Mouse (Mus musculus) stomach, embryonic 15.5 days (tissue): Measurements from ENCODE around the gene Zmynd8. TPM values are rescaled to one million over a fixed set of nuclear protein-coding genes. Genes with fewer than 3 reads are reported as not detected.
A peak's percentile ranks its signal among the peaks of the same experiment; 100 is the strongest.

ENCODE experiments used
- ATAC-seq: fragments of 200-750 bp; cut with Nextera tagmentation; 2 replicates; pipeline ENCODE4 v1.8.0; 2017; ENCODE audit warnings: low read depth, moderate number of reproducible peaks, moderate TSS enrichment; ENCODE audit not compliant: insufficient read depth, low FRiP score
- H3K27ac ChIP-seq: fragments of 300-500 bp; sonication (generic); 2 replicates; pipeline ENCODE4 v1.5.1; 2015; ENCODE audit warnings: mild to moderate bottlenecking, inconsistent platforms
- H3K27me3 ChIP-seq: fragments of 300-500 bp; sonication (generic); replicated peaks from 2 replicates; pipeline ENCODE4 v1.6.1; 2015; ENCODE audit warnings: inconsistent platforms
- H3K36me3 ChIP-seq: fragments of 300-500 bp; sonication (generic); 2 replicates; pipeline ENCODE4 v1.6.1; 2015; ENCODE audit warnings: inconsistent platforms
- H3K4me1 ChIP-seq: fragments of 300-500 bp; sonication (generic); 2 replicates; pipeline ENCODE4 v1.6.1; 2015; ENCODE audit warnings: inconsistent platforms
- H3K4me2 ChIP-seq: fragments of 300-500 bp; sonication (generic); 2 replicates; pipeline ENCODE4 v1.6.1; 2015; ENCODE audit warnings: mild to moderate bottlenecking, inconsistent platforms
- H3K4me3 ChIP-seq: fragments of 300-500 bp; sonication (generic); replicated peaks from 2 replicates; pipeline ENCODE4 v1.5.1; 2015; ENCODE audit warnings: inconsistent platforms
- H3K9ac ChIP-seq: fragments of 300-500 bp; sonication (generic); 2 replicates; pipeline ENCODE4 v1.6.1; 2015; ENCODE audit warnings: inconsistent platforms
- H3K9me3 ChIP-seq: fragments of 300-500 bp; sonication (generic); 2 replicates; pipeline ENCODE4 v1.6.1; 2016; ENCODE audit warnings: inconsistent platforms
- WGBS: fragments of 180-500 bp; shearing (Covaris S2); methylation state at CpG from one replicate; pipeline ENCODE4 v1.1.7; 2015; 5-methylcytosine and 5-hydroxymethylcytosine counted together
- polyA plus RNA-seq: library from polyadenylated mRNA; unstranded; fragments of >200 nt; fragmentation: Nextera tagmentation; extraction: Ambion mirVana; gene quantifications from 2 replicates; pipeline ENCODE4 v1.2.1, GENCODE M21; 2015

Zmynd8 gene
- polyA plus RNA-seq, 1 experiment from 2014 or later, result 54.5 TPM

DNA sequence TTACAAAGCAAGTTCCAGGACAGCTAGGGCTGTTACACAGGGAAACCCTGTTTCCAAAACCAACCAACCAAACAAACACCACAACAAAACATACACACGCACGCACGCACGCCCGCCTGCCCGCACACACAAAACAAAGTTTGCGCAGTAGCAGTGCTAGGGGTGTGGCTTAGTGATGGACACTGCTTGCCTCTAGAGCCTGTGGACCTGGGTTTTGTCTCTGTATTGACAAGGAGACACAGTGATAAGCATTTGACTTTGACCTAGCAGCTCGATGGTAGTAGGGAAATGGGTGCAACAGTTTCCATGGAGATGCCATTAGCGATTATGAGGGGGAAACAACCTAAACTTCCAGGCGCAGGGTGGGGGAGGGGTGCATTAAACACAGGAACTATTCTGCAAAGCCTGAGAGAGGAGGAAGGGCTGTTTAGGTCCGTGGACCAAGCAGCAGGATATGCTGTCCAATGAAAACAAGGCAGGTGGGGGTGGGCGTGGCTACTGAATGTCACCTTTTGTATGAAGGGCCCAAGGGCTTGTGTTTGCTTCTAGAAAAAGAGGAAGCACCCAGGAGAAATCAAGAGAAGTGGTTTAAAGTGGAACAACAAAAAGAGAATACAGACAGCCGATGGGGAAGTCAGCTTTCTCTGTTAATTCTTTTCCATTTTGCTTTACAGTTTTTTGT lies 23.4 kb upstream of the Zmynd8 start:
- H3K4me2 ChIP-seq, result no peak overlapping the region
- no peaks in the 10 kb centered on the region for H3K36me3 ChIP-seq
- H3K9me3 ChIP-seq, result no peaks in the 10 kb centered on the region
- H3K9ac ChIP-seq, result no peak overlapping the region
- H3K4me3 ChIP-seq, result no peak overlapping the region
- H3K27me3 ChIP-seq, result no peaks in the 10 kb centered on the region
- 49% methylated on average over 13 of the region's 13 CpGs for WGBS
- ATAC-seq, result peak; percentile 85
- H3K27ac ChIP-seq, result peak overlapping the region; percentile 40; the same call in 1 of the 2 replicates
- no peaks in the 10 kb centered on the region for H3K4me1 ChIP-seq

DNA sequence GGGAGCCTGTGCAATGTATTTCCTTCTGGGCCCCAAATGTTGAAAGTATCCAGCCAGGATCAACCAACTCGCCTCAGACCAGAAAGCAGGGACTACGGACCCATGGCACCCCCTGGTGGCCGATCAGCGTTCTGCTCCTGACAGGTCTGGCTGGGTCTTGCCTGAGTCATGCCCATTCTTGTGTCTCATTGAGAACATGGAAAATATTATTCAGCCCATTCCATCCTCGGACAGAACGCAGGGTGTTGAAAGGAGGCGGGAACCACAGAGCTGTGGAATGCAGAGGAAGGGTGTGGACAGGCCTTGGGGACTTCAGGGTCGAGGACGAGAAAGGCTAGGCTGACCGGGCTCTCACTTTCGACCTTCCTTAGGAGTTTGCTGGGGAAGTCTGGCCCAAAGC lies 15.5 kb upstream of the Zmynd8 start:
- Histone ChIP-seq H3K4me2 (no peak overlapping the region), H3K27me3 (no peaks in the 10 kb centered on the region), H3K4me1 (peaks cover 6% of the 10 kb centered on the region; the same call in 1 of the 2 replicates), H3K27ac (peak overlapping the region; percentile 13; the same call in 1 of the 2 replicates), H3K9ac (no peak overlapping the region), H3K36me3 (no peaks in the 10 kb centered on the region), H3K9me3 (no peaks in the 10 kb centered on the region), H3K4me3 (no peak overlapping the region)
- ATAC-seq, result peak; percentile 36; the same call in 1 of the 2 replicates
- 20% methylated on average over 11 of the region's 11 CpGs for WGBS

DNA sequence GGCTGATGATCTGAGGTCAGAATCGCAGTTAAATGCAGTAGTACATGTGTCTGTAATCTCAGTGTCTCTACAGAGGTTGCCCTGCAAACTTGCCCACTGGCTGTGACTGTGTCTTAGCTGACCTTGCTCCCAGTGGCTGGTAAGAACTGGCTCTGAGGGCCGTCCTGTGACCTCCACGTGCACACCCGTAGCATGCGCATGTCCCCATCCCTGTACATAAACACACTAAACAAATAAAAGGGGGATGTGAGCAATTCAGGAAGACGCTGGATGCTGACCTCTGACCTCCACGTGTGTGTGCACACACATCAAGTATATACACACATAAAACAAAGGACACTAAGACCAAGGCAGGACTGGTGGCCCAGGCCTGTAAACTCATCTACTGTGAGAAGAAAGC lies 14.3 kb upstream of the Zmynd8 start:
- H3K9ac ChIP-seq, result no peak overlapping the region
- no peak overlapping the region for H3K4me3 ChIP-seq
- H3K4me2 ChIP-seq, result no peak overlapping the region
- H3K4me1 ChIP-seq, result peaks cover 6% of the 10 kb centered on the region; the same call in 1 of the 2 replicates
- no peaks in the 10 kb centered on the region for H3K27me3 ChIP-seq
- H3K9me3 ChIP-seq, result no peaks in the 10 kb centered on the region
- WGBS, result 59% methylated on average over 7 of the region's 7 CpGs
- no peak overlapping the region for H3K27ac ChIP-seq
- no peaks in the 10 kb centered on the region for H3K36me3 ChIP-seq
- ATAC-seq, result 0 out of 2 replicates have a peak, but pooled peaks have one; percentile 18

DNA sequence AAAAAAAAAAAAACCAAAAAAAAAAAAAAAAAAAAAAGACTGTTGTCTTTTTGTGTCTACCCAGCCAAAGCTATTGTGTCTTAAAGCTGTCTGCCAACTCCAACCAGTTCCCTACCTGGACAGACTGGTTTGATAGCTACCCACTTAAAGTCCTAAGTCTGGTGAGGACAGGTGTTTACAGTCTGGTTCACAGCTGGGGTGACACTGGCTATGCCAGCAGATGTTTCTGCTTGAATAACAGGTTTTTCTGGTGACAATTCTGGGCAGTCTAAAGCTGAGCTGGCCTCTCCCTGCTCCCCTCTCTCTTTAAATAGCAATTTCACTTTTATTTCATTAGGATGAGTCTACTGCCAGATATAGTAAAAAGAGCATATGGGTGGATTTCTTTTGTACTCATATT lies 10.9 kb upstream of the Zmynd8 start:
- Histone ChIP-seq H3K27ac (0 out of 2 replicates have a peak overlapping the region, but pooled peaks have one; percentile 26), H3K36me3 (no peaks in the 10 kb centered on the region), H3K4me3 (no peak overlapping the region), H3K4me1 (peaks cover 20% of the 10 kb centered on the region), H3K9ac (no peak overlapping the region), H3K27me3 (no peaks in the 10 kb centered on the region), H3K4me2 (no peak overlapping the region), H3K9me3 (no peaks in the 10 kb centered on the region)
- ATAC-seq, result peak; percentile 61; the same call in 1 of the 2 replicates

DNA sequence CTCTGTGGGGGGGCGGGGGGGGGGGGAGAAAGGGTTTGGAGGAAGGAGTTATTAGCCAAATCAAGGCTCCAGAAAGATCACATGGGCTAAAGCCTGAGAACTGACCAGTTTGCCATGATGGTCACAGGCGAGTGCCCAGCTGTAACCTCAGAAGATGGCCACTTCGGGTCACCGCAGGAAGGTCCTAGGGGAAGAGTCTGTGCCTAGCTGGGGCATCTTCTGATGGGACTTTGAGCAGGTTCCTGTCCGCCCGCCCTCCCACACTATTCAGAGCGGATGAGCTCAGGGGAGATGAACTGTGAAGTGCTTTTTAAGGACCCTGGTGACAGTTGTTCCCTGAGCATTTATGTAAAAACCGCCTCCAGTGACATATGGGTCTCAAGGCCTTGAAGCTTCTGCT lies 8.4 kb upstream of the Zmynd8 start:
- Histone ChIP-seq H3K9me3 (no peaks in the 10 kb centered on the region), H3K36me3 (no peaks in the 10 kb centered on the region), H3K27me3 (no peaks in the 10 kb centered on the region), H3K9ac (no peak overlapping the region), H3K4me3 (no peak overlapping the region), H3K4me2 (no peak overlapping the region), H3K4me1 (peaks cover 13% of the 10 kb centered on the region), H3K27ac (no peak overlapping the region)
- 69% methylated on average over 8 of the region's 8 CpGs for WGBS
- no peak for ATAC-seq

DNA sequence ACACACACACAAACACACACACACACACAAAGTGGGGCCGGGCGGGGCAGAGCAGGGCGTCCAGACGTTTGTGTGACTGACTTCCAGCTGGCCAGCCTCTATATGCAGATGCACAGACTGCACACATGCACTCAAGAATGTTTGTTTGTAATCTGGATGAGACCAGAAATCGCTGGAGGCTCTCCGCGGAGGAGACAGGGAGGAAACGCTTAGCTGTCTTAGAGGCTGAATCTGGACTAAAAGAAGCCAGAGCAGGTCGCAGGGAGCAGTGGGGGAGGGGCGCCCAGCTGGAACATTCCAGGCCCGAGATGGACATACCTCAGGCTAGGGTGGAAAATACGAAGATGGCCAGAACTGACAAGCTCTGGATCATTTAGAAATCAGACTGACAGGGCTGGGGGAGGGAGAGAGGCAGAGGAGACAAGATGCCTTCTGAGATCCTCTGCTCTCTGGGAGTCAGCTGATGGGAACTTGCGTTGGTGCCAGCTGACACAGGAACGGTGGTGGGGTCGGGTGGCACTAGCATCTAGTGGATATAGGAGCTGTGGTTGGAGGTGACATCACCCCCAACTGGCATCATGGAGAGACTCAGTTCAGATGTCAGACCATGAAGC lies 7.6 kb upstream of the Zmynd8 start:
- ATAC-seq, result peak; percentile 45; the same call in 1 of the 2 replicates
- Histone ChIP-seq H3K36me3 (no peaks in the 10 kb centered on the region), H3K9ac (no peak overlapping the region), H3K27ac (peak overlapping the region; percentile 80), H3K4me2 (peak overlapping the region; percentile 5; the same call in 1 of the 2 replicates), H3K4me3 (no peak overlapping the region), H3K4me1 (peaks cover 13% of the 10 kb centered on the region), H3K27me3 (no peaks in the 10 kb centered on the region), H3K9me3 (no peaks in the 10 kb centered on the region)
- WGBS, result 18% methylated on average over 15 of the region's 15 CpGs

DNA sequence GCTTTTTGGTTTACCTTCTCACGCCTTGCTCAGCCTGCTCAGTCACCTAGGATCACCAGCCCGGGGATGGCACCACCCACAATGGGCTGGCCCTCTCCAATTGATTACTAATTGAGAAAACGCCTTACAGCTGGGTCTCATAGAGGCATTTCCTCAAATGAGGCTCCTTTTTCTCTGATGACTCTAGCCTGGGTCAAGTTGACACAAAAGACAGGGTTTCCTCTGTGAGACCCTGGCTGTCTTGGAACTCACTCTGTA lies 2.2 kb upstream of the Zmynd8 start:
- H3K9ac ChIP-seq, result no peak overlapping the region
- no peaks in the 10 kb centered on the region for H3K27me3 ChIP-seq
- peaks cover 30% of the 10 kb centered on the region for H3K4me1 ChIP-seq
- WGBS, result 40% methylated on average over 3 of the region's 3 CpGs
- H3K4me3 ChIP-seq, result 0 out of 2 replicates have a peak overlapping the region, but pooled peaks have one; percentile 4
- peak; percentile 29; the same call in 1 of the 2 replicates for ATAC-seq
- peak overlapping the region; percentile 86 for H3K27ac ChIP-seq
- H3K9me3 ChIP-seq, result no peaks in the 10 kb centered on the region
- no peaks in the 10 kb centered on the region for H3K36me3 ChIP-seq
- H3K4me2 ChIP-seq, result peak overlapping the region; percentile 41

DNA sequence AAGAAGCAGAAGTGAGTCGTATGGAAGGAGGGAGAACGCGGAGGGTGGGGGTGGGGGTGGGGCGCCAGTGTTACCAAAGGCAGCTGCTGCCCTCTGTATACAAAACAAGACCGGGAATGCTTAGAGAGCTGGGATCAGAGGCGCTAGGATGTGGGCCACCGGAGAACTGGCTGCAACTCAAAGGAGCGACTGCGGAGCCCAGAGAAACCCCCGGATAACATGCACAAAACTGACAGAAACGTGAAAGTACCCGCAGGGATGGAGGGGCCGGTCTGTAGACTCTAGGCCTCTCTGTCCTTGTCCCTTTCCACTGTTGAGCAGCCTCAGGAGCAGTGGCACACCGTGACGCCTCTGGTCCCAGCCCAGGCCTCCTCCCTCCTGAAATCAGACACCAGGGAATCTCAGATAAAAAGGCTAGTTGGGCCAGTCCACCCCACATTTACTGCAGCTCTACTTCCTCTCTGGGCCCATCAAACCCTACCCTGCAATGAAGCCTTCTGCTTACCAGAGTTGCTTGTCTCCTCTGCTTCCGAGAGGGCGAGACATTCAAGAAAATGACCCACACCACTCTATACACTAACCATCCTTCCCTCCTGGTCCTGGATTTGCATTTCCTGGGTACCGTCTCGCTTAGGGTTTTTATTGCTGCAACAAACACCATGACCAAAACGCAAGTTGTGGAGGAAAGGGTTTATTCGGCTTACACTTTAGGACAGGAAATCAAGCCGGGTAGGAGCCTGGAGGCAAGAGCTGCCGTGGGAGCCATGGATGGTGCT lies 1.7 kb upstream of the Zmynd8 start:
- 19% methylated on average over 23 of the region's 23 CpGs for WGBS
- Histone ChIP-seq H3K27ac (peak overlapping the region; percentile 86), H3K4me1 (peaks cover 31% of the 10 kb centered on the region), H3K9me3 (no peaks in the 10 kb centered on the region), H3K9ac (no peak overlapping the region), H3K4me2 (peak overlapping the region; percentile 41), H3K27me3 (no peaks in the 10 kb centered on the region), H3K4me3 (peak overlapping the region; percentile 4; the same call in 1 of the 2 replicates), H3K36me3 (no peaks in the 10 kb centered on the region)
- ATAC-seq, result peak; percentile 48

DNA sequence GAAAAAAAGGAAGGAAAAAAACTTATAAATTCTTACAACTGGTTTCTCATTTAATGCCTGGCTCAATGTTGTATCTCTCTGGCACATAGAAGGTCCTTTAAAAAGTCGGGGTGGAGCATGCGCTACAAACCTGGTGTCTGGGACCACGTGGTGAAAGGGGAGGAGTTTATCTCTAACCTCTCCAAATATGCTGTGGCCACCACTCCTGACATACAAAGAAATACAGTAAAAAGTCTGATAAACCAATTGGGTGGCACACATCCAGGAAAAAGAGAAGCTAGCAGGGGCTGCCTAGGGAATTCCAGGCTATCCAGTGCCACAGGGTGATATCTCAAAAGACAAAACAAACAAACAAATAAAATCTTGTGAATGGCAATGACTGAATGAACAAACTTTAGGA lies 1.1 kb upstream of the Zmynd8 start:
- peak overlapping the region; percentile 86; the same call in 1 of the 2 replicates for H3K27ac ChIP-seq
- ATAC-seq, result no peak
- peak overlapping the region; percentile 4; the same call in 1 of the 2 replicates for H3K4me3 ChIP-seq
- H3K4me2 ChIP-seq, result peak overlapping the region; percentile 41; the same call in 1 of the 2 replicates
- no peaks in the 10 kb centered on the region for H3K9me3 ChIP-seq
- no peaks in the 10 kb centered on the region for H3K36me3 ChIP-seq
- 21% methylated on average over 3 of the region's 3 CpGs for WGBS
- no peak overlapping the region for H3K9ac ChIP-seq
- H3K27me3 ChIP-seq, result no peaks in the 10 kb centered on the region
- peaks cover 31% of the 10 kb centered on the region for H3K4me1 ChIP-seq

DNA sequence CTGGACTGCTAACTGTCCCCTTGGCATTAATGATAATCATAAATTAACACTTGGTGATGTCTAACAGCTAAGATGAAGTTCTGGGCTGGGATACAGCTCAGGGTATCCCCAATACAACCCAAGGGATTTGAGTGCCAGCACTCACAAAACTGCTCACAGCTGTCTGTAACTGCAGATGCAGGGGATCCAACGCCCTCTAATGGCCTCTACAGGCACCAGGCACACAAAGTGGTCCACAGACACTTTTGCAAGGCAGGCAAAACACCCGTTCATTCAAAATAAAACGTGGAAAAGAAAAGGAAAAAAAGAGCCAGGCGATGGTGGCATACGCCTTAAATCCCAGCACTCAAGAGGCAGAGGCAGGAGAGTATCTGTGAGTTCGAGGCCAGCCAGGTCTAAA lies 658 bp upstream of the Zmynd8 start:
- WGBS, result 53% methylated on average over 6 of the region's 6 CpGs
- Histone ChIP-seq H3K4me1 (peaks cover 30% of the 10 kb centered on the region), H3K9ac (no peak overlapping the region), H3K4me3 (no peak overlapping the region), H3K36me3 (no peaks in the 10 kb centered on the region), H3K4me2 (no peak overlapping the region), H3K27ac (peak overlapping the region; percentile 86; the same call in 1 of the 2 replicates), H3K27me3 (no peaks in the 10 kb centered on the region), H3K9me3 (no peaks in the 10 kb centered on the region)
- no peak for ATAC-seq

DNA sequence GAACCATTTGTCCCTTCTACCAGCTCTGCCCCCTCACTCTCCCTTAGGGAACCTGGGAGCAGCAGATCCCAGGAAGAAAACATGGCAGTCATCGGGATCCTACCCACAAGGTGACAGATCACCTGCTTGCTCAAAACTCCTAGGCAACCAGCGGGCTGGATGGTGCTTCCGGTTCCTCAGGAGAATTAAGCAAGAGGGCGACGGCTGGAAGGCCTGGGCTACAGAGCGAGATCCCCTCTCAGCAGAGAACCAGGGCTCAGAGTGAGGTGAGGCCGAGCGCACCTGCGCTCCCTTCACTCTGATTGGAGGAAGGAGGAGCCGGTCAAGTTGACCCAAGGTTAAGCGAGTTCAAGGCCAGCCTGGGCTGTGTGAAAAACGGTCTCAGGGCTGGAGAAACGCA lies 2.6 kb downstream of the Zmynd8 start:
- no peak for ATAC-seq
- 73% methylated on average over 13 of the region's 13 CpGs for WGBS
- H3K4me2 ChIP-seq, result no peak overlapping the region
- peaks cover 32% of the 10 kb centered on the region for H3K4me1 ChIP-seq
- no peak overlapping the region for H3K9ac ChIP-seq
- no peak overlapping the region for H3K27ac ChIP-seq
- no peaks in the 10 kb centered on the region for H3K36me3 ChIP-seq
- no peak overlapping the region for H3K4me3 ChIP-seq
- H3K9me3 ChIP-seq, result no peaks in the 10 kb centered on the region
- no peaks in the 10 kb centered on the region for H3K27me3 ChIP-seq

DNA sequence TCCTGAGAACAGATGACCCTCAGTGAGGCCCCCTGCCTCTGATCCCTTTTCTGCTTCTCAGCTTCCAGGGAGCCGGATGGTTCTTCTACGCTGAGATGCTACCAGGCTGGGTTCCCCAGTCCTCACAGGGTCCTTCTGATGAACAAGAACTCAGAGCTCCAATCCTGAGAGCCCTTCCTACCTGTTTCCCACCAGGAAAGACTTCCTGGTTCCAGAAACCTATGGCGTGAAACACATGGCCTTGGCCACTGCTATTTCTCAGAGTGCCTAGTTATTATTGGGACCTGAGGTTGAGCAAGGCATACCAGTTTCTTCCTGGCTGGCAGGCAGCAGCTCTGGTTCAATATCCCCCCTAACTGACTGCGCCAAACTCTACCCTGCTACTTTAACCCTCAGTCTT lies 3.1 kb downstream of the Zmynd8 start:
- H3K9me3 ChIP-seq, result no peaks in the 10 kb centered on the region
- no peaks in the 10 kb centered on the region for H3K27me3 ChIP-seq
- 85% methylated on average over 4 of the region's 4 CpGs for WGBS
- H3K4me2 ChIP-seq, result no peak overlapping the region
- no peak overlapping the region for H3K4me3 ChIP-seq
- peak overlapping the region; percentile 38; the same call in 1 of the 2 replicates for H3K27ac ChIP-seq
- no peaks in the 10 kb centered on the region for H3K36me3 ChIP-seq
- no peak for ATAC-seq
- H3K4me1 ChIP-seq, result peaks cover 27% of the 10 kb centered on the region
- no peak overlapping the region for H3K9ac ChIP-seq
